Mouse (Mus musculus): ENCODE data around the gene Heph.
"Not testable (repeated sequence)": the region's sequence is repeated elsewhere in the genome, so short reads cannot be mapped to it uniquely, and the experiment has no call there.

Heph gene

GRCm38 (mm10) chrX:96455149-96455548 is at the start of gene Heph:
Heph (plus strand) TSS chrX:96455359.
- no peak for DNase-seq

- DNase-seq, result not testable (repeated sequence)
These were observed 39.8 kb upstream of the Heph start for GRCm38 (mm10) chrX:96415351-96415750.

DNA sequence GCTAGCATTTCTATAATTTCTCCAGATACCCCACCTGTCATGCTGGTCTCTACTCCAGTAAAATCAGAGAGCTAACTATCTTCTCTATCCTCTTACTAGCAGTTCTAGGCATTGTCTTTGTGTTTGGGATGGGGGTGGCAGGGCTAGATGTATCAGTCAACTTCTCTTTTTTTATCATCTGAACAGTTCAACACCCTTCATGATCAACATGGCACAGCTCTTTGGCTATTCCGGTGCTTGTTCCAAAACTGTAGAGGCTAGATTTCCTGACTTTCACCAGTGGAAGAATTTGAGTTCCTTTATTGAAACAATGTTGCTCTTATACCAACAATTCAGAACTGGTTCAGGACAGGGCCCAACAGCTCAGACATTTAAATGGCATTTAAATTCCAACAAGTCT is 38.2 kb upstream of the Heph start:
- no peak for DNase-seq

GRCm38 (mm10) chrX:96417733-96418132 is 37.4 kb upstream of the Heph start:
- DNase-seq, result no peak

- DNase-seq, result no peak
These were observed 35.8 kb upstream of the Heph start for GRCm38 (mm10) chrX:96419383-96419782.

DNA sequence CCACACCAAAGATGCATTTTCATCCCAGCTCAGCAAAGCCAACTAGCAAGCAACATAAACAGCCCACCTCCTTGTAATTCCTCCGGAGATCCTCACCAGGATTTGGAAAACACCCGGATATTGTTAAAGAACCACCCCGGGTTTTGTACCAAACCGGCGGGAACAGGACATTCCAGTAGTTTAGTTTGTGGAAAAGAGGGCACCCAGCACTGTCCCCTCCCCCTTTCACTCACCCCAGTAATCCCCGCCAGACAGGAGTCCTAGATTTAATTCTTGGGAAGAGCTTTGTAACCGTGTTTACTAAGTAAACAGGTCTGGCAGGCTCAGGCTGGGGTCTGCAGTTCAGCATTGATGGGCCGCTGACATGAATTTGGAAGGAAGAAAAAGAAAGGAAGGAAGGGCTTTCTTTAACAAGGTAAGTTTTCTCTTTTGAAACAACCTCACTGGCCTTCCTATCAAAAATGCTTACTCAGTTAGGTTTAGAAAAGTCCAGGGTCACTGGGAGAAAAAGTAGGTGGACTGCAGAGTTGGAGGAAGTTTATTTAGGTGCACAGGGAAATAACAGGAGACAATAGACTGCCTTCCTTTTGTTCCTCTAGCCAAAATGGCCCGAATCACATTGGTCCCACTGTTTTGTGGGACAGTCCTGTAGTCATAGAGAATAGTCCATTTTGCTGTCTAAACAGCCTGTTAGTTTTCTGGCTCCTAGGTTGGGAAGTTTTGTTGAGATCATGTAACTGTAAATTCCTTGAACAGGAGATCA is 1.2 kb downstream of the Heph start, which contains the start of gene Hsf3:
TSS of gene Hsf3 (minus strand) at position 94 of the 763 bp plus-strand sequence.
- DNase-seq, result peak; percentile 8

- no peak for DNase-seq
These were observed 46.4 kb downstream of the Heph start for GRCm38 (mm10) chrX:96501580-96501979.

Measured in lung, postnatal 14 days (tissue).